In the genomic region with DNA sequence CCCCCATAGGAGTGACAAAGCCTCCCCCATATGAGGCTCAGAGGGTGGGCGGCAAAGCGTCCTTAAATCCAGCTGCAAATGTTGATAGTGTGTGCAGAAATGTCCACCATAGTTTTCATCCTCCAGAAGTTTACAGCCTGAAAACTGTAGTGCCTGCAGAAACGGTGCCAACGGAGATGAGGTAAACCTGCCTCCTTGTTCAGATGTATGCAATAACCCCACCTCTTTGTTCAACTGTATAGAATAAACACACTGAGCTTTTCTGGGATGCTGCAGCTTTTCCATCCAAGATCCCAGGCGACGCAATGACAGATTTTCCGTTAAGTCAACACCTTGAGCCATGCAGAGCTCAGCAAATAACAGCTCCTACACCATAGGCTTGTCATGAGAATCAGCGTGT, we compare ENCODE assay signal across 23 mouse cellular contexts. TPM values are rescaled to one million over a fixed set of nuclear protein-coding genes. Genes with fewer than 3 reads are reported as not detected.
A peak's percentile ranks its signal among the peaks of the same experiment; 100 is the strongest.
DNase-seq lines count a peak whose midpoint lies in the region; ATAC-seq and TF ChIP-seq lines count a peak whose summit lies in the region.
"Had no signal": no experiment of that assay in that cellular context is flagged by ENCODE, and none has a peak within 500 bp of the region (broad histone marks: within the 10 kb centered on the region; RNA-seq: fewer than 3 reads in every experiment).

No protein-coding gene starts in this region.

- H3K4me1 ChIP-seq in heart, embryonic 10.5 days = no peaks in the 10 kb centered on the region
- H3K4me1 ChIP-seq in lung, embryonic 15.5 days = peaks cover 10% of the 10 kb centered on the region
- no peaks in the 10 kb centered on the region for H3K4me1 ChIP-seq in lung, adult 2 months (ENCODE audit: control insufficient read depth, insufficient read depth, low read length)
- peaks cover 2% of the 10 kb centered on the region; the same call in 1 of the 2 replicates for H3K4me1 ChIP-seq in neural tube, embryonic 15.5 days
- H3K4me1 ChIP-seq: embryonic facial prominence, embryonic 15.5 days had no signal

- peak; percentile 28 for DNase-seq in heart, adult 11 months
- DNase-seq in heart, embryonic 10.5 days (ENCODE audit: low spot score) = no peak
- no peak for DNase-seq in lung, adult 2 months
- peak; percentile 11 for DNase-seq in neural tube, embryonic 10.5 days (ENCODE audit: extremely low spot score, low spot score)
- no peak for DNase-seq in retina, postnatal 1 day
- DNase-seq: adrenal gland, adult 2 months; adrenal gland, postnatal 25 days; cerebellum, adult 18-20 months; cerebellum, adult 9-11 months; cerebellum, postnatal 36 days; gastrocnemius, adult 2 months; gastrocnemius, postnatal 25 days; heart, adult 18-20 months; heart, postnatal 14 days had no signal

- H3K36me3 ChIP-seq in heart, embryonic 10.5 days = no peaks in the 10 kb centered on the region
- H3K36me3 ChIP-seq in lung, embryonic 15.5 days = no peaks in the 10 kb centered on the region
- H3K36me3 ChIP-seq in neural tube, embryonic 15.5 days = no peaks in the 10 kb centered on the region
- H3K36me3 ChIP-seq: embryonic facial prominence, embryonic 15.5 days; forebrain, embryonic 12.5 days; heart, embryonic 15.5 days; hindbrain, embryonic 13.5 days had no signal

- no peak overlapping the region for H3K27ac ChIP-seq in heart, embryonic 10.5 days
- H3K27ac ChIP-seq in lung, embryonic 15.5 days = 0 out of 2 replicates have a peak overlapping the region, but pooled peaks have one; percentile 4
- H3K27ac ChIP-seq in neural tube, embryonic 15.5 days (replicated peaks) = no peak overlapping the region
- H3K27ac ChIP-seq: embryonic facial prominence, embryonic 15.5 days; forebrain, embryonic 12.5 days; gastrocnemius, adult 2 months; heart, embryonic 15.5 days; hindbrain, embryonic 13.5 days; hindbrain, postnatal 0 days had no signal

- TF ChIP-seq POLR2A in lung, adult 2 months (IDR thresholded peaks at IDR 0.05; ENCODE audit: borderline replicate concordance, extremely low read depth, low read depth, low read length) = no peak

- no peak overlapping the region for H3K9ac ChIP-seq in lung, embryonic 15.5 days
- H3K9ac ChIP-seq in neural tube, embryonic 15.5 days (replicated peaks) = no peak overlapping the region
- H3K9ac ChIP-seq: embryonic facial prominence, embryonic 15.5 days; forebrain, embryonic 12.5 days; heart, embryonic 15.5 days; hindbrain, embryonic 13.5 days had no signal

- no peak for TF ChIP-seq CTCF in lung, adult 2 months (IDR thresholded peaks at IDR 0.05; ENCODE audit: insufficient read depth, low read length)

- ATAC-seq in lung, embryonic 15.5 days (ENCODE audit: borderline replicate concordance, extremely low read depth, low FRiP score, low TSS enrichment) = no peak
- no peak for ATAC-seq in neural tube, embryonic 15.5 days (ENCODE audit: low FRiP score)
- ATAC-seq: hindbrain, postnatal 0 days had no signal

- WGBS in heart, embryonic 10.5 days = 79% methylated on average over 8 of the region's 8 CpGs
- 45% methylated on average over 8 of the region's 8 CpGs for WGBS in lung, embryonic 15.5 days
- WGBS in lung, adult 2 months = 70% methylated on average over 8 of the region's 8 CpGs
- 72% methylated on average over 8 of the region's 8 CpGs for WGBS in neural tube, embryonic 15.5 days

- no peak overlapping the region for H3K4me3 ChIP-seq in heart, embryonic 10.5 days
- no peak overlapping the region for H3K4me3 ChIP-seq in lung, embryonic 15.5 days
- H3K4me3 ChIP-seq in lung, adult 2 months (replicated peaks; ENCODE audit: extremely low read depth, low read depth, low read length) = no peak overlapping the region
- H3K4me3 ChIP-seq in neural tube, embryonic 15.5 days (replicated peaks) = no peak overlapping the region
- H3K4me3 ChIP-seq: embryonic facial prominence, embryonic 15.5 days; erythroblast, embryonic 14.5 days; forebrain, embryonic 12.5 days; gastrocnemius, adult 2 months; heart, embryonic 15.5 days; hindbrain, embryonic 13.5 days had no signal

- no peaks in the 10 kb centered on the region for H3K9me3 ChIP-seq in heart, embryonic 10.5 days
- no peaks in the 10 kb centered on the region for H3K9me3 ChIP-seq in lung, embryonic 15.5 days
- H3K9me3 ChIP-seq in neural tube, embryonic 15.5 days (replicated peaks) = no peaks in the 10 kb centered on the region
- H3K9me3 ChIP-seq: embryonic facial prominence, embryonic 15.5 days; forebrain, embryonic 12.5 days; heart, embryonic 15.5 days; hindbrain, embryonic 13.5 days had no signal

- peak overlapping the region; percentile 18; the same call in 1 of the 2 replicates for H3K4me2 ChIP-seq in lung, embryonic 15.5 days
- no peak overlapping the region for H3K4me2 ChIP-seq in neural tube, embryonic 15.5 days
- H3K4me2 ChIP-seq: embryonic facial prominence, embryonic 15.5 days; forebrain, embryonic 12.5 days; heart, embryonic 11.5 days; heart, embryonic 15.5 days; hindbrain, embryonic 13.5 days had no signal

- H3K27me3 ChIP-seq in heart, embryonic 10.5 days (ENCODE audit: insufficient read depth, poor library complexity, severe bottlenecking) = no peaks in the 10 kb centered on the region
- no peaks in the 10 kb centered on the region for H3K27me3 ChIP-seq in lung, embryonic 15.5 days
- no peaks in the 10 kb centered on the region for H3K27me3 ChIP-seq in neural tube, embryonic 15.5 days (replicated peaks)
- H3K27me3 ChIP-seq: embryonic facial prominence, embryonic 15.5 days; forebrain, embryonic 12.5 days; heart, embryonic 15.5 days; hindbrain, embryonic 13.5 days had no signal

RNA-seq across cellular contexts. Expression of gene Cd180, which starts 57.3 kb away (rescaled TPM):
- 0.34 and 0.58 TPM in 2 replicates for polyA plus RNA-seq in heart, embryonic 10.5 days (2016; fragmentation: Nextera tagmentation; extraction: Ambion mirVana)
- 0.45 and 0.61 TPM in 2 replicates for polyA plus RNA-seq in lung, embryonic 15.5 days (2015; fragmentation: Nextera tagmentation; extraction: Ambion mirVana)
- 2.8 and 3.9 TPM in 2 replicates for polyA plus RNA-seq in lung, adult 2 months (2012; rRNA removed)
- 0.77 and 0.87 TPM in 2 replicates for polyA plus RNA-seq in neural tube, embryonic 15.5 days (2015; fragmentation: Nextera tagmentation; extraction: Ambion mirVana)
- polyA plus RNA-seq: erythroblast, embryonic 14.5 days had no signal

Comparison
In these comparisons a context has a peak if more than half of its experiments do, and no peak if none do; other contexts are left out.
1. DNase-seq: peak in heart, adult 11 months (single experiment) and neural tube, embryonic 10.5 days (single experiment); none in heart, embryonic 10.5 days (single experiment), lung, adult 2 months (single experiment) and retina, postnatal 1 day (single experiment).